Mouse (Mus musculus) MEL (cell line): ENCODE data around the gene Atg5. TPM values are rescaled to one million over a fixed set of nuclear protein-coding genes. Genes with fewer than 3 reads are reported as not detected.

Source experiments
- DNase-seq: peaks from one replicate; pipeline ENCODE4 v3.0.0; 2011; ENCODE audit warnings: low read depth, low spot score
- H3K27ac ChIP-seq: 2 replicates; pipeline ENCODE4 v1.5.1; 2012; ENCODE audit warnings: low read depth, mild to moderate bottlenecking, control low read depth, low read length, moderate library complexity; ENCODE audit not compliant: control insufficient read depth
- H3K27me3 ChIP-seq, 2 experiments: fragments of 150-350 bp in 1 of 2; sonication (generic) in 1 of 2; 2 replicates each; pipeline ENCODE4 v1.6.1; 2012; ENCODE audit warnings: low read length in 2 of 2, mild to moderate bottlenecking in 2 of 2, improper control_type of control experiment in 1 of 2, moderate library complexity in 1 of 2; ENCODE audit not compliant: insufficient read depth in 2 of 2, control insufficient read depth in 1 of 2
- H3K36me3 ChIP-seq, 2 experiments: 2 replicates each; pipeline ENCODE4 v1.6.1; 2012 to 2014; ENCODE audit warnings: low read length in 2 of 2, improper control_type of control experiment in 1 of 2, inconsistent platforms in 1 of 2, mild to moderate bottlenecking in 1 of 2; ENCODE audit not compliant: insufficient read depth in 2 of 2, control insufficient read depth in 1 of 2
- H3K4me1 ChIP-seq, 2 experiments: fragments of 150-350 bp in 1 of 2; sonication (generic) in 1 of 2; 2 replicates each; pipeline ENCODE4 v1.6.1; 2012; ENCODE audit warnings: low read length in 2 of 2, improper control_type of control experiment in 1 of 2, mild to moderate bottlenecking in 1 of 2; ENCODE audit not compliant: insufficient read depth in 2 of 2, control insufficient read depth in 1 of 2
- H3K4me3 ChIP-seq, 2 experiments: fragments of 150-350 bp in 1 of 2; sonication (generic) in 1 of 2; 2 replicates each; pipeline ENCODE4 v1.5.1; 2012; ENCODE audit warnings: low read depth in 2 of 2, low read length in 2 of 2, mild to moderate bottlenecking in 2 of 2, moderate library complexity in 2 of 2, control low read depth in 1 of 2, improper control_type of control experiment in 1 of 2; ENCODE audit not compliant: control insufficient read depth in 1 of 2, insufficient read depth in 1 of 2
- H3K79me2 ChIP-seq: 2 replicates; pipeline ENCODE4 v1.6.1; 2012; ENCODE audit warnings: mild to moderate bottlenecking, low read length, moderate library complexity; ENCODE audit not compliant: control insufficient read depth, poor library complexity, insufficient read depth
- H3K9ac ChIP-seq: 2 replicates; pipeline ENCODE4 v1.6.1; 2012; ENCODE audit warnings: low read depth, mild to moderate bottlenecking, control low read depth, low read length, moderate library complexity; ENCODE audit not compliant: control insufficient read depth, poor library complexity, severe bottlenecking
- H3K9me3 ChIP-seq: fragments of 150-350 bp; sonication (generic); replicated peaks from 2 replicates; pipeline ENCODE4 v1.6.1; 2012; ENCODE audit warnings: mild to moderate bottlenecking, low read length, improper control_type of control experiment, moderate library complexity; ENCODE audit not compliant: insufficient read depth
- BHLHE40 ChIP-seq: IDR thresholded peaks from 2 replicates; pipeline ENCODE4 v1.6.1; 2012; ENCODE audit warnings: low read depth, mild to moderate bottlenecking, inconsistent platforms, low read length, improper control_type of control experiment, borderline replicate concordance
- CHD1 ChIP-seq: IDR thresholded peaks from 2 replicates; pipeline ENCODE4 v1.6.1; 2012; ENCODE audit warnings: low read depth, mild to moderate bottlenecking, inconsistent platforms, low read length, improper control_type of control experiment
- CHD2 ChIP-seq: IDR thresholded peaks from 2 replicates; pipeline ENCODE4 v1.6.1; 2011; ENCODE audit warnings: low read length, improper control_type of control experiment
- CTCF ChIP-seq, 3 experiments: IDR thresholded peaks in 2 of 3; conservative IDR thresholded peaks in 1 of 3; 2 replicates each; pipeline ENCODE4 v1.5.1; 2011 to 2012; ENCODE audit warnings: low read length in 3 of 3, low read depth in 2 of 3, mild to moderate bottlenecking in 2 of 3, improper control_type of control experiment in 1 of 3, inconsistent platforms in 1 of 3, mixed read lengths in 1 of 3, moderate library complexity in 1 of 3; ENCODE audit not compliant: control insufficient read depth in 1 of 3, insufficient read depth in 1 of 3, poor library complexity in 1 of 3, severe bottlenecking in 1 of 3
- ELF1 ChIP-seq: IDR thresholded peaks from 2 replicates; pipeline ENCODE4 v1.6.1; 2014; ENCODE audit warnings: low read depth, mild to moderate bottlenecking, inconsistent platforms, low read length, improper control_type of control experiment, moderate library complexity
- EP300 ChIP-seq, 2 experiments: IDR thresholded peaks; 2 replicates each; pipeline ENCODE4 v1.6.1; 2011; ENCODE audit warnings: improper control_type of control experiment in 2 of 2, low read length in 2 of 2, low read depth in 1 of 2, mild to moderate bottlenecking in 1 of 2
- ETS1 ChIP-seq: IDR thresholded peaks from 2 replicates; pipeline ENCODE4 v1.6.1; 2012; ENCODE audit warnings: low read depth, mild to moderate bottlenecking, inconsistent platforms, low read length, improper control_type of control experiment, moderate library complexity
- GABPA ChIP-seq: IDR thresholded peaks from 2 replicates; pipeline ENCODE4 v1.6.1; 2012; ENCODE audit warnings: low read depth, mild to moderate bottlenecking, inconsistent platforms, low read length, improper control_type of control experiment, moderate library complexity
- GATA1 ChIP-seq: IDR thresholded peaks from 2 replicates; pipeline ENCODE4 v1.6.1; 2011; ENCODE audit warnings: low read depth, low read length, improper control_type of control experiment
- JUND ChIP-seq: IDR thresholded peaks from 2 replicates; pipeline ENCODE4 v1.6.1; 2011; ENCODE audit warnings: low read depth, mild to moderate bottlenecking, improper control_type of control experiment, low read length
- KAT2A ChIP-seq: conservative IDR thresholded peaks from 2 replicates; pipeline ENCODE4 v1.6.1; 2012; ENCODE audit warnings: low read depth, low read length, improper control_type of control experiment, inconsistent platforms
- MAZ ChIP-seq: IDR thresholded peaks from 2 replicates; pipeline ENCODE4 v1.6.1; 2012; ENCODE audit warnings: low read depth, mild to moderate bottlenecking, inconsistent platforms, low read length, improper control_type of control experiment
- MEF2A ChIP-seq: IDR thresholded peaks from 2 replicates; pipeline ENCODE4 v1.6.1; 2014; ENCODE audit warnings: low read depth, mild to moderate bottlenecking, inconsistent platforms, low read length, improper control_type of control experiment; ENCODE audit not compliant: poor library complexity, insufficient replicate concordance, severe bottlenecking; ENCODE audit errors: extremely low read depth
- MXI1 ChIP-seq: IDR thresholded peaks from 2 replicates; pipeline ENCODE4 v1.6.1; 2011; ENCODE audit warnings: mild to moderate bottlenecking, low read depth, low read length, improper control_type of control experiment
- MYC ChIP-seq: IDR thresholded peaks from 2 replicates; pipeline ENCODE4 v1.6.1; 2011; ENCODE audit warnings: low read depth, mild to moderate bottlenecking, low read length, improper control_type of control experiment, moderate library complexity
- NELFE ChIP-seq: IDR thresholded peaks from 2 replicates; pipeline ENCODE4 v1.6.1; 2011; ENCODE audit warnings: low read depth, low read length, improper control_type of control experiment
- POLR2A ChIP-seq, 2 experiments: IDR thresholded peaks; 2 replicates each; pipeline ENCODE4 v1.6.1; 2011 to 2012; ENCODE audit warnings: low read length in 2 of 2, mild to moderate bottlenecking in 2 of 2, control low read depth in 1 of 2, improper control_type of control experiment in 1 of 2, low read depth in 1 of 2, moderate library complexity in 1 of 2; ENCODE audit not compliant: control insufficient read depth in 1 of 2, insufficient read depth in 1 of 2, poor library complexity in 1 of 2
- RAD21 ChIP-seq: IDR thresholded peaks from 2 replicates; pipeline ENCODE4 v1.6.1; 2011; ENCODE audit warnings: mild to moderate bottlenecking, low read depth, low read length, improper control_type of control experiment
- SIN3A ChIP-seq: IDR thresholded peaks from 2 replicates; pipeline ENCODE4 v1.6.1; 2012; ENCODE audit warnings: low read length, improper control_type of control experiment, inconsistent platforms
- SMC3 ChIP-seq: IDR thresholded peaks from 2 replicates; pipeline ENCODE4 v1.6.1; 2011; ENCODE audit warnings: low read depth, low read length, improper control_type of control experiment
- TAL1 ChIP-seq: IDR thresholded peaks from 2 replicates; pipeline ENCODE4 v1.6.1; 2012; ENCODE audit warnings: mild to moderate bottlenecking, inconsistent platforms, low read length, moderate library complexity, mixed read lengths
- TBP ChIP-seq: IDR thresholded peaks from 2 replicates; pipeline ENCODE4 v1.8.0; 2011; ENCODE audit warnings: low read depth, low read length, improper control_type of control experiment
- USF2 ChIP-seq, 2 experiments: IDR thresholded peaks; 2 replicates each; pipeline ENCODE4 v1.6.1; 2011 to 2012; ENCODE audit warnings: improper control_type of control experiment in 2 of 2, low read length in 2 of 2, borderline replicate concordance in 1 of 2, inconsistent platforms in 1 of 2, low read depth in 1 of 2, mild to moderate bottlenecking in 1 of 2; ENCODE audit not compliant: insufficient read depth in 1 of 2
- ZKSCAN1 ChIP-seq: IDR thresholded peaks from 2 replicates; pipeline ENCODE4 v1.6.1; 2012; ENCODE audit warnings: low read depth, mild to moderate bottlenecking, inconsistent platforms, low read length, improper control_type of control experiment, moderate library complexity
- ZMIZ1 ChIP-seq: IDR thresholded peaks from 2 replicates; pipeline ENCODE4 v1.6.1; 2012; ENCODE audit warnings: low read depth, mild to moderate bottlenecking, inconsistent platforms, low read length, improper control_type of control experiment, moderate library complexity
- ZNF384 ChIP-seq: IDR thresholded peaks from 2 replicates; pipeline ENCODE4 v1.6.1; 2012; ENCODE audit warnings: low read depth, mild to moderate bottlenecking, inconsistent platforms, low read length, improper control_type of control experiment
- polyA plus RNA-seq, 2 experiments: library from polyadenylated mRNA; stranded (reverse) in 1 of 2; unstranded in 1 of 2; fragments of >175 nt in 1 of 2; fragments of >200 nt in 1 of 2; gene quantifications; 2 replicates each; pipeline versions ENCODE4 v1.2.1 to v1.2.4; 2012; ENCODE audit warnings: low replicate concordance in 2 of 2, low read depth in 1 of 2; ENCODE audit not compliant: insufficient read length in 2 of 2, insufficient read depth in 1 of 2, missing spikeins in 1 of 2
- total RNA-seq: library from RNA; depleted of rRNA; stranded (reverse); fragments of 300-350 nt; gene quantifications from 2 replicates; pipeline ENCODE4 v1.2.3, GENCODE M21; 2012

The Atg5 gene
- total and polyA plus RNA-seq, 3 experiments = 28.8 to 30.2 TPM; not detected in 1

DNA sequence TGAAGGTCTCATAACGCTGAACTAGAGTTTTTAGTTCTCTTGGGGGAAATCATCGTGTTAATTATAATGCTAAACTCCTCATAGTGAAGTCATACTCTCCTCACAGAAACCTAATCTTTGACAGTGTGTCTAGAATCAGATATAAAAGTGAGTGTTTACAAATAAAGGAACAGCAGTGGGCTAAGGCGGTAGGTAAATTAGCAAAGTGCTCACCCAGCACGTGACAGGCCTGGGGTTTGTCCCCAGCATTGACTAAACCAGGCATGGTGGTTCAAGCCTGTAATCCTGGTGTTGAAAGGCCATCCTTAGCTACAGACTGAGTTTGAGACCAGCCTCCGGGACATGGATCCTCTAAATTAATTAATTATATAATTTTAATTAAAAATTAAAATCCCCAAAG lies 110.2 kb downstream of the Atg5 start:
- no peaks in the 10 kb centered on the region for H3K27me3 ChIP-seq
- H3K4me3 ChIP-seq = no peak overlapping the region
- TF ChIP-seq JUND (no peak), KAT2A (no peak), GABPA (no peak), ELF1 (no peak), MAZ (no peak), ZKSCAN1 (no peak), ZMIZ1 (no peak), ETS1 (no peak)
- DNase-seq = no peak
- no peak overlapping the region for H3K9ac ChIP-seq
- H3K4me1 ChIP-seq = peaks cover 9 to 21% of the 10 kb centered on the region in 2 experiments
- H3K79me2 ChIP-seq = no peaks in the 10 kb centered on the region
- no peaks in the 10 kb centered on the region for H3K9me3 ChIP-seq
- peaks cover 0 to 11% of the 10 kb centered on the region in 2 experiments; a peak in 2 of 4 replicates for H3K36me3 ChIP-seq
- no peak overlapping the region for H3K27ac ChIP-seq

DNA sequence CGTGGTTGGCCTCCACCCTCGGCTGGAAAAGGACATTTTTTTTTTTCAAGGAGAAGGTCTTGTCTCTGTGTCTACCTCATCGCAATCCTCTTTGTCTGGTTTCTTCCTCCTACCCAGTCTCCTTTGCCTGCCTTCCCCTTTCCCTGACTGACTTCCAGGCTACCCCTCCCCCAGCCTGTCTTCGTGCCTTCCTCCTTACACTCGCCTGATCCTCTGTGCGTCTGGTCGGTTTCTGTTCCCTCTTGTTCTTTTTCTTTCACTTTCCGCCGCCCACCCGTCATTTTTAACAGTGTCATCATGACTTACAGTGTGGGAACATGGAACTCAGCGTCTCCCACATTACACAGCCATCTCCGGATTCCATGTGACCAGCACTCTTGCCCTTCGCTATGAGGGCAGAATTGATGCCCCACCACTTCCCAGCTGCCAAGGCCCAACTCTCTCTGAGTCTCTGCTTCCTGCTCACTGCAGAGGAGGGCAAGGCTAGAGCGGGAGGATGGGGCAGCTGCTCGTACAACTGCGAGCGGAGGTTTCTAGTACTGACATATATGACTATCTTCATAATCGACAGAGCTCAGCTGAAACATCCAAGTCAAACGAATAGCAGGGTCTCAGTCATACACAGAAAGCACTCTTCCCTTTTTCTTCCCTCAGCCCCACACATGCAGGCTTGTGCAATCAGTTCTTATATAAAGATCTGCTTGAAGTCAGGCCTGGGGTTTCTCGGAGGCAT lies 112.5 kb downstream of the Atg5 start:
- Histone ChIP-seq H3K4me1 (peaks cover 6 to 10% of the 10 kb centered on the region in 2 experiments), H3K27me3 (no peaks in the 10 kb centered on the region), H3K27ac (peak overlapping the region; percentile 5), H3K36me3 (peaks cover 0 to 4% of the 10 kb centered on the region in 2 experiments; a peak in 1 of 4 replicates), H3K9me3 (no peaks in the 10 kb centered on the region)
- TF ChIP-seq EP300 (IDR thresholded peaks at IDR 0.05; ENCODE audit: low read depth in 1 of 2, low read length in 2 of 2) (peak in 1 of 2 experiments; percentile 43; a peak in 1 of 4 replicates), TAL1 (no peak), ETS1 (peak; percentile 37; the same call in 1 of the 2 replicates), MXI1 (peak; percentile 33; the same call in 1 of the 2 replicates), NELFE (peak; percentile 34), CTCF (IDR thresholded peaks at IDR 0.05 in 2 of 3, conservative IDR thresholded peaks at IDR 0.05 in 1 of 3; ENCODE audit: control insufficient read depth in 1 of 3, insufficient read depth in 1 of 3, low read depth in 2 of 3, low read length in 3 of 3, poor library complexity in 1 of 3, severe bottlenecking in 1 of 3) (no peak), MYC (0 out of 2 replicates have a peak, but pooled peaks have one; percentile 31), USF2 (IDR thresholded peaks at IDR 0.05; ENCODE audit: borderline replicate concordance in 1 of 2, insufficient read depth in 1 of 2, low read depth in 1 of 2, low read length in 2 of 2) (no peak), GATA1 (no peak), SMC3 (no peak), TBP (0 out of 2 replicates have a peak, but pooled peaks have one; percentile 28), CHD1 (no peak), CHD2 (peak; percentile 33; the same call in 1 of the 2 replicates), ZNF384 (peak; percentile 80), BHLHE40 (no peak), MEF2A (no peak), SIN3A (peak; percentile 43; the same call in 1 of the 2 replicates), POLR2A (IDR thresholded peaks at IDR 0.05; ENCODE audit: control insufficient read depth in 1 of 2, insufficient read depth in 1 of 2, low read depth in 1 of 2, low read length in 2 of 2, poor library complexity in 1 of 2) (no peak), RAD21 (no peak)
- TF ChIP-seq, all 39 proteins: peak for 9
- peak; percentile 69 for DNase-seq
- H3K9ac ChIP-seq = peak overlapping the region; percentile 45
- H3K4me3 ChIP-seq = peak overlapping the region; percentile 61 to 99
- H3K79me2 ChIP-seq = no peaks in the 10 kb centered on the region
